Mouse (Mus musculus) urinary bladder, adult 2 months (tissue): ENCODE data around the gene Parp9. TPM values are rescaled to one million over a fixed set of nuclear protein-coding genes. Genes with fewer than 3 reads are reported as not detected.
"Not testable (repeated sequence)": the region's sequence is repeated elsewhere in the genome, so short reads cannot be mapped to it uniquely, and the experiment has no call there.

ENCODE experiments used
- DNase-seq: peaks from one replicate; pipeline ENCODE4 v3.0.0; 2022; ENCODE audit warnings: low spot score
- polyA plus RNA-seq: library from polyadenylated mRNA; depleted of rRNA; stranded (reverse); fragments of >200 nt; gene quantifications from 2 replicates; pipeline ENCODE4 v1.2.3, GENCODE M21; 2012; rRNA removed

Gene Parp9
- polyA plus RNA-seq, 1 experiment: 20.3 TPM

DNA sequence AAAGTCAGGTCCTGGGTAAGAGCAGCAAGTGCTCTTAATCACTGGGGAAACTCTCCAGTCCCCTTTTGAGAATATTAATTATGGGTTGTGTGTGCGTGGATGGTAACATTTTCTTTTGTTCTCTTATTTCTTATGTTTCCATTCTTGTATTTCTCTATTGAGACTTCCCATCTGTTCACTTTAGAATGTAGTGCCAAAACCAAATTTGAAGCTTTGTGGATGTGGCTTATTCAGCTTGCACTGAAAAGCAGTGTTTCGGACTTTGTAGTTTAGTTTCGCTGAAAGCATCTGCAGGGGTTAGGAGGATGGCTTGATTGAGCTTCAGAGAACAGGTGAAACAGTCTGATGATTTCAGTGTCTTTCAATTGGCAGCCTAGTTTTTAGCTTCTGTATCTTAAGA is 55.0 kb downstream of the Parp9 start:
- no peak for DNase-seq

GRCm38 (mm10) chr16:35998852-35999251 is 60.6 kb downstream of the Parp9 start:
- not testable (repeated sequence) for DNase-seq

DNA sequence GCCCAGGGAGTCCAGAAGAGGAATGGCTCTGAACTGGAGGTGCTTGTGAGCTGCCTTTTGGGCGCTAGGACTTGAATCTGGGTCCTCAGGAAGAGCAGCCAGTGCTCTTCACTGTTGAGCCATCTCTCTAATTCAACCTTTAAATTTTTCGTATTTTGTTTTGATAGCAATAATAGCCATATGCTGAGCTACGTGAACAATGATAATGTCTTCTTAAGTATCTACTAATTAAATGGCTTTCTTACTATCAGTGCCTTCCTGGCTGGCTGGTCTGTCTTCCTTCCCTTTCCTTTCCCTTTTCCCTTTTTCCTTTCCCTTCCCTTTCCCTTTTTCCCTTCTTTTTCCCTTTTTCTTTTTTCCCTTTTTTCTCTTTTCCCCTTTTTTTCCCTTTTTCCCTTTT is 70.1 kb downstream of the Parp9 start:
- DNase-seq: no peak

DNA sequence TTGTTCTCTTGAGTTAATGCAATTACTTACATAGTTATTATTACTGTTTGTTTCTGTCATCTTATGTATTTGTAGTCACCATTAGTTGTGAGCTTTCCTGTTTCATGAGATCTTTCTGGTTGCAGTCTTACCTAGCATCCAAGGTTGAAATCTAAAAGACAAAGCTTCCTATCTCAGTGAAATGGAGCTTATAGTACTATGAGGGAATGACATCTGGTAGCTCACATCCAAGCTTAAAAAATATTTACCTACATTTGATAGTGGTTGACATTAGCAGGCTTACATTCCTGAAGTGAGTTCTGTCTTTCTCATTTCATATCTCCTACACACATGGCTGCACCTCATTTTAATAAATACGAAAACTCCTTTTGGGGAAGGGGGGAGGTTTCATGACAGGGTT is 78.1 kb downstream of the Parp9 start:
- no peak for DNase-seq

Other genes with a start within 250 kb of the Parp9 start
- gene Dirc2, start 169.1 kb upstream of the Parp9 start, polyA plus RNA-seq: 32.8 and 34.8 TPM in 2 replicates
- 7.7 and 8.7 TPM in 2 replicates for gene Hspbap1, start 168.1 kb upstream of the Parp9 start, polyA plus RNA-seq
- 12.8 and 19.4 TPM in 2 replicates for gene Parp14, start 66.9 kb upstream of the Parp9 start, polyA plus RNA-seq
- gene Dtx3l, start 681 bp downstream of the Parp9 start, polyA plus RNA-seq: 13.2 and 18.3 TPM in 2 replicates
- gene Kpna1, start 40.3 kb downstream of the Parp9 start, polyA plus RNA-seq: 18.0 and 21.2 TPM in 2 replicates
- 6.3 and 6.6 TPM in 2 replicates for gene Wdr5b, start 102.7 kb downstream of the Parp9 start, polyA plus RNA-seq
- 192 and 236 TPM in 2 replicates for gene Fam162a, start 133.1 kb downstream of the Parp9 start, polyA plus RNA-seq
- gene Ccdc58, start 133.2 kb downstream of the Parp9 start, polyA plus RNA-seq: 30.9 and 44.8 TPM in 2 replicates
- gene Csta1, start 192.8 kb downstream of the Parp9 start, polyA plus RNA-seq: 0.03 and 0.09 TPM in 2 replicates
- not detected in 2 replicates for gene Stfa2l1, start 218.3 kb downstream of the Parp9 start, polyA plus RNA-seq
- gene Gm5483, start 245.7 kb downstream of the Parp9 start, polyA plus RNA-seq: not detected in 2 replicates